Mouse (Mus musculus) liver, embryonic 13.5 days (tissue): ENCODE results near the gene Cd248. TPM values are rescaled to one million over a fixed set of nuclear protein-coding genes. Genes with fewer than 3 reads are reported as not detected.

Experiments
- ATAC-seq: fragments of 200-750 bp; cut with Nextera tagmentation; 2 replicates; pipeline ENCODE4 v1.8.0; 2017; ENCODE audit warnings: low read depth, mild to moderate bottlenecking, moderate number of reproducible peaks, moderate library complexity
- DNase-seq: peaks from one replicate; pipeline ENCODE4 v3.0.0; 2022
- H3K27ac ChIP-seq: fragments of 300-500 bp; sonication (generic); 2 replicates; pipeline ENCODE4 v1.5.1; 2015; ENCODE audit warnings: moderate library complexity, mild to moderate bottlenecking, inconsistent platforms
- H3K27me3 ChIP-seq: fragments of 300-500 bp; sonication (generic); 2 replicates; pipeline ENCODE4 v1.6.1; 2015; ENCODE audit warnings: mild to moderate bottlenecking, inconsistent platforms
- H3K36me3 ChIP-seq: fragments of 300-500 bp; sonication (generic); 2 replicates; pipeline ENCODE4 v1.6.1; 2015; ENCODE audit warnings: mild to moderate bottlenecking, inconsistent platforms
- H3K4me1 ChIP-seq: fragments of 300-500 bp; sonication (generic); replicated peaks from 2 replicates; pipeline ENCODE4 v1.6.1; 2015; ENCODE audit warnings: inconsistent platforms
- H3K4me2 ChIP-seq: fragments of 300-500 bp; sonication (generic); 2 replicates; pipeline ENCODE4 v1.6.1; 2015; ENCODE audit warnings: inconsistent platforms, mild to moderate bottlenecking, moderate library complexity
- H3K4me3 ChIP-seq: fragments of 300-500 bp; sonication (generic); replicated peaks from 2 replicates; pipeline ENCODE4 v1.5.1; 2015; ENCODE audit warnings: mild to moderate bottlenecking, inconsistent platforms
- H3K9ac ChIP-seq: fragments of 300-500 bp; sonication (generic); 2 replicates; pipeline ENCODE4 v1.6.1; 2015; ENCODE audit warnings: mild to moderate bottlenecking, inconsistent platforms
- H3K9me3 ChIP-seq: fragments of 300-500 bp; sonication (generic); replicated peaks from 2 replicates; pipeline ENCODE4 v1.6.1; 2016; ENCODE audit warnings: inconsistent platforms
- WGBS: fragments of 180-500 bp; shearing (Covaris S2); methylation state at CpG from one replicate; pipeline ENCODE4 v1.1.7; 2015; ENCODE audit not compliant: insufficient replicate concordance; 5-methylcytosine and 5-hydroxymethylcytosine counted together
- polyA plus RNA-seq: library from polyadenylated mRNA; unstranded; fragments of >200 nt; fragmentation: Nextera tagmentation; extraction: Ambion mirVana; gene quantifications from 2 replicates; pipeline ENCODE4 v1.2.1, GENCODE M21; 2015

The Cd248 gene
- polyA plus RNA-seq, 1 experiment from 2014 or later, result 3.1 TPM

- no peaks in the 10 kb centered on the region for H3K9me3 ChIP-seq
- no peaks in the 10 kb centered on the region for H3K36me3 ChIP-seq
- WGBS, result under 1% methylated on average over 78 of the region's 83 CpGs
- DNase-seq, result peak; percentile 79
- H3K4me1 ChIP-seq, result peaks cover 24% of the 10 kb centered on the region
- H3K4me2 ChIP-seq, result peak overlapping the region; percentile 95
- peak overlapping the region; percentile 75 for H3K9ac ChIP-seq
- no peak overlapping the region for H3K27ac ChIP-seq
- ATAC-seq, result peak; percentile 79
- peak overlapping the region; percentile 72 for H3K4me3 ChIP-seq
- peaks cover 27% of the 10 kb centered on the region for H3K27me3 ChIP-seq
Measured at GRCm38 (mm10) chr19:5117494-5118383, 49.9 kb downstream of the Cd248 start.

- Histone ChIP-seq H3K4me1 (peaks cover 24% of the 10 kb centered on the region), H3K27me3 (peaks cover 31% of the 10 kb centered on the region), H3K9ac (peak within 1 kb of the TSS; percentile 75), H3K27ac (no peak within 1 kb of the TSS), H3K9me3 (no peaks in the 10 kb centered on the region), H3K4me2 (peak within 1 kb of the TSS; percentile 95), H3K36me3 (no peaks in the 10 kb centered on the region), H3K4me3 (peak within 1 kb of the TSS; percentile 72)
- ATAC-seq, result peak; percentile 9; the same call in 1 of the 2 replicates
- DNase-seq, result no peak
- 4% methylated on average over 18 of the region's 18 CpGs for WGBS
Measured at GRCm38 (mm10) chr19:5118384-5118698, 50.5 kb downstream of the Cd248 start, which contains the start of gene Klc2. Gene Klc2 (minus strand): TSS chr19:5118560.

Other genes with a start within 250 kb of the Cd248 start
- gene Ccs, start 228.7 kb upstream of the Cd248 start, polyA plus RNA-seq, result 40.7 and 41.2 TPM in 2 replicates
- gene Ccdc87, start 228.7 kb upstream of the Cd248 start, polyA plus RNA-seq, result 0.06 TPM in 1 of 2 replicates, not detected in the other
- gene Ctsf, start 212.9 kb upstream of the Cd248 start, polyA plus RNA-seq, result 23.6 and 25.3 TPM in 2 replicates
- gene Actn3, start 190.2 kb upstream of the Cd248 start, polyA plus RNA-seq, result 0.74 and 0.82 TPM in 2 replicates
- 11.2 and 11.5 TPM in 2 replicates for gene Zdhhc24, start 189.4 kb upstream of the Cd248 start, polyA plus RNA-seq
- 0.80 and 1.1 TPM in 2 replicates for gene Bbs1, start 161.4 kb upstream of the Cd248 start, polyA plus RNA-seq
- 59.5 and 65.1 TPM in 2 replicates for gene Dpp3, start 139.8 kb upstream of the Cd248 start, polyA plus RNA-seq
- gene Peli3, start 125.0 kb upstream of the Cd248 start, polyA plus RNA-seq, result 0.10 and 0.13 TPM in 2 replicates
- 67.6 and 80.0 TPM in 2 replicates for gene Mrpl11, start 105.9 kb upstream of the Cd248 start, polyA plus RNA-seq
- gene Npas4, start 77.8 kb upstream of the Cd248 start, polyA plus RNA-seq, result not detected in 2 replicates
- gene Slc29a2, start 44.2 kb upstream of the Cd248 start, polyA plus RNA-seq, result 1.7 and 2.3 TPM in 2 replicates
- 9.3 and 10.9 TPM in 2 replicates for gene B4gat1, start 29.3 kb upstream of the Cd248 start, polyA plus RNA-seq
- gene AC124502.3, start 29.2 kb upstream of the Cd248 start, polyA plus RNA-seq, result 0.70 TPM in 1 of 2 replicates, not detected in the other
- gene Brms1, start 26.7 kb upstream of the Cd248 start, polyA plus RNA-seq, result 34.8 and 35.1 TPM in 2 replicates
- 0.33 and 0.36 TPM in 2 replicates for gene Rin1, start 17.6 kb upstream of the Cd248 start, polyA plus RNA-seq
- gene Tmem151a, start 17.5 kb downstream of the Cd248 start, polyA plus RNA-seq, result 0.49 and 0.89 TPM in 2 replicates
- 45.5 and 46.6 TPM in 2 replicates for gene Yif1a, start 20.5 kb downstream of the Cd248 start, polyA plus RNA-seq
- gene Cnih2, start 30.4 kb downstream of the Cd248 start, polyA plus RNA-seq, result 1.3 and 1.4 TPM in 2 replicates
- 96.4 and 102 TPM in 2 replicates for gene Rab1b, start 39.0 kb downstream of the Cd248 start, polyA plus RNA-seq
- 2.3 and 2.9 TPM in 2 replicates for gene Klc2, start 50.5 kb downstream of the Cd248 start, polyA plus RNA-seq
- 7.7 and 10.4 TPM in 2 replicates for gene Pacs1, start 205.0 kb downstream of the Cd248 start, polyA plus RNA-seq
- gene Sf3b2, start 227.4 kb downstream of the Cd248 start, polyA plus RNA-seq, result 157 TPM in 2 replicates
- gene Gal3st3, start 230.3 kb downstream of the Cd248 start, polyA plus RNA-seq, result 0.15 and 0.17 TPM in 2 replicates